Mouse (Mus musculus): ENCODE data around the gene Nudt4. TPM values are rescaled to one million over a fixed set of nuclear protein-coding genes. Genes with fewer than 3 reads are reported as not detected.

Gene Nudt4
- polyA plus RNA-seq, 1 experiment: 28.2 TPM

GRCm38 (mm10) chr10:95501463-95502081 lies 62.4 kb downstream of the Nudt4 start, which contains the start of gene Mrpl42:
TSS of gene Mrpl42 (minus strand) at chr10:95501940.
- TF ChIP-seq GATA1 (IDR thresholded peaks at IDR 0.05; ENCODE audit: low read length): no peak

- no peak for TF ChIP-seq GATA1 (IDR thresholded peaks at IDR 0.05; ENCODE audit: low read length)
These were observed 62.9 kb downstream of the Nudt4 start for GRCm38 (mm10) chr10:95501033-95501432.

Other genes with a start within 250 kb of the Nudt4 start
- gene Cradd, start 240.0 kb downstream of the Nudt4 start, polyA plus RNA-seq (2012): 17.9 and 18.9 TPM in 2 replicates
- gene Socs2, start 147.0 kb downstream of the Nudt4 start, polyA plus RNA-seq (2012): 87.6 and 101 TPM in 2 replicates
- 10.0 and 14.5 TPM in 2 replicates for gene Mrpl42, start 62.2 kb downstream of the Nudt4 start, polyA plus RNA-seq (2012)
- gene Ube2n, start 49.0 kb downstream of the Nudt4 start, polyA plus RNA-seq (2012): 62.4 and 66.2 TPM in 2 replicates
- not detected in 2 replicates for gene Anapc15-ps, start 109.3 kb upstream of the Nudt4 start, polyA plus RNA-seq (2012)